Comparison of ENCODE assay signal across 8 mouse cellular contexts in genomic region chr2:152406126-152406525, GRCm38 (mm10). TPM values are rescaled to one million over a fixed set of nuclear protein-coding genes. Genes with fewer than 3 reads are reported as not detected.
A peak's percentile ranks its signal among the peaks of the same experiment; 100 is the strongest.
DNase-seq lines count a peak whose midpoint lies in the region; ATAC-seq lines count a peak whose summit lies in the region.

No protein-coding gene starts in this region.

- H3K27ac ChIP-seq in intestine, embryonic 16.5 days (ENCODE audit: low read length): peak overlapping the region; percentile 68
- peak overlapping the region; percentile 83 for H3K27ac ChIP-seq in midbrain, embryonic 10.5 days (replicated peaks)

- H3K9me3 ChIP-seq in intestine, embryonic 16.5 days (ENCODE audit: control insufficient read depth, low read length): no peaks in the 10 kb centered on the region
- no peaks in the 10 kb centered on the region for H3K9me3 ChIP-seq in midbrain, embryonic 10.5 days (replicated peaks)

- intact Hi-C loops in gastrocnemius, postnatal 36 days (cut with DNase I): no loop called here
- intact Hi-C loops in left cerebral cortex, postnatal 25 days (cut with DNase I): no loop called here

- under 1% methylated on average over 19 of the region's 19 CpGs for WGBS in intestine, embryonic 16.5 days
- under 1% methylated on average over 19 of the region's 19 CpGs for WGBS in midbrain, embryonic 10.5 days

- H3K36me3 ChIP-seq in intestine, embryonic 16.5 days (ENCODE audit: control insufficient read depth, insufficient read depth, low read length): no peaks in the 10 kb centered on the region
- no peaks in the 10 kb centered on the region for H3K36me3 ChIP-seq in midbrain, embryonic 10.5 days

- H3K27me3 ChIP-seq in intestine, embryonic 16.5 days (replicated peaks; ENCODE audit: control insufficient read depth, insufficient read depth, low read length): no peaks in the 10 kb centered on the region
- no peaks in the 10 kb centered on the region for H3K27me3 ChIP-seq in midbrain, embryonic 10.5 days (ENCODE audit: low read depth, poor library complexity, severe bottlenecking)

- DNase-seq in adrenal gland, adult 2 months: peak; percentile 98
- peak; percentile 91 for DNase-seq in embryo, embryonic 11.5 days (ENCODE audit: low read depth, low spot score)
- peak; percentile 84 to 90 for DNase-seq in gastrocnemius, postnatal 36 days
- peak; percentile 97 to 99 for DNase-seq in left cerebral cortex, postnatal 25 days (ENCODE audit: low spot score in 2 of 2)
- DNase-seq in midbrain, embryonic 10.5 days (ENCODE audit: low spot score): peak; percentile 96
- peak; percentile 93 for DNase-seq in right cerebral cortex, postnatal 4 days
- DNase-seq in yolk sac, embryonic 10.5 days (ENCODE audit: low spot score): peak; percentile 94

- H3K4me1 ChIP-seq in intestine, embryonic 16.5 days (ENCODE audit: control insufficient read depth, insufficient read depth, low read length): peaks cover 17% of the 10 kb centered on the region
- peaks cover 42% of the 10 kb centered on the region for H3K4me1 ChIP-seq in midbrain, embryonic 10.5 days

- peak overlapping the region; percentile 55 for H3K9ac ChIP-seq in intestine, embryonic 16.5 days (ENCODE audit: low read depth, low read length)

- H3K4me3 ChIP-seq in intestine, embryonic 16.5 days (ENCODE audit: low read length): peak overlapping the region; percentile 40
- H3K4me3 ChIP-seq in midbrain, embryonic 10.5 days: peak overlapping the region; percentile 52

- peak overlapping the region; percentile 65 for H3K4me2 ChIP-seq in intestine, embryonic 16.5 days (ENCODE audit: low read depth, low read length)

- peak; percentile 96 for ATAC-seq in intestine, embryonic 16.5 days

RNA-seq across cellular contexts. Expression of gene Sox12, which starts 8.3 kb away (rescaled TPM):
- total RNA-seq in adrenal gland, adult 2 months (2021): 10 to 100 TPM in 1 of 2 experiments, 1 to 10 TPM in 1; 6.2 to 11.0 TPM
- 13.7 and 15.9 TPM in 2 replicates for polyA plus RNA-seq in adrenal gland, adult 2 months (2012; rRNA removed)
- total RNA-seq in gastrocnemius, postnatal 36 days (2021): 1 to 10 TPM; 1.4 to 1.5 TPM
- polyA plus RNA-seq in intestine, embryonic 16.5 days (2015; fragmentation: Nextera tagmentation; extraction: Ambion mirVana): 3.5 and 3.6 TPM in 2 replicates
- 10 to 100 TPM; 14.0 to 15.6 TPM for total RNA-seq in left cerebral cortex, postnatal 25 days (2021)
- 8.6 and 9.2 TPM in 2 replicates for polyA plus RNA-seq in midbrain, embryonic 10.5 days (2016; fragmentation: Nextera tagmentation; extraction: Ambion mirVana)

RNA-seq across cellular contexts. Expression of gene Zcchc3, which starts 8.7 kb away (rescaled TPM):
- total RNA-seq in adrenal gland, adult 2 months (2021): 1 to 10 TPM; 5.4 to 7.8 TPM
- 3.3 and 3.7 TPM in 2 replicates for polyA plus RNA-seq in adrenal gland, adult 2 months (2012; rRNA removed)
- 1 to 10 TPM in 1 of 2 experiments, under 1 TPM in 1; 0.84 to 2.1 TPM for total RNA-seq in gastrocnemius, postnatal 36 days (2021)
- 20.7 and 21.2 TPM in 2 replicates for polyA plus RNA-seq in intestine, embryonic 16.5 days (2015; fragmentation: Nextera tagmentation; extraction: Ambion mirVana)
- 1 to 10 TPM; 9.5 to 9.9 TPM for total RNA-seq in left cerebral cortex, postnatal 25 days (2021)
- polyA plus RNA-seq in midbrain, embryonic 10.5 days (2016; fragmentation: Nextera tagmentation; extraction: Ambion mirVana): 47.7 and 49.8 TPM in 2 replicates

RNA-seq across cellular contexts. Expression of gene 6820408C15Rik, which starts 9.3 kb away (rescaled TPM):
- under 1 TPM; 0.32 to 0.35 TPM for total RNA-seq in adrenal gland, adult 2 months (2021)
- polyA plus RNA-seq in adrenal gland, adult 2 months (2012; rRNA removed): 0.07 and 0.13 TPM in 2 replicates
- total RNA-seq in gastrocnemius, postnatal 36 days (2021): not detected
- 0.54 and 0.79 TPM in 2 replicates for polyA plus RNA-seq in intestine, embryonic 16.5 days (2015; fragmentation: Nextera tagmentation; extraction: Ambion mirVana)
- 1 to 10 TPM; 2.1 to 2.2 TPM for total RNA-seq in left cerebral cortex, postnatal 25 days (2021)
- 0.99 and 1.2 TPM in 2 replicates for polyA plus RNA-seq in midbrain, embryonic 10.5 days (2016; fragmentation: Nextera tagmentation; extraction: Ambion mirVana)

RNA-seq across cellular contexts. Expression of gene Nrsn2, which starts 29.7 kb away (rescaled TPM):
- total RNA-seq in adrenal gland, adult 2 months (2021): 1 to 10 TPM; 3.9 to 5.0 TPM
- polyA plus RNA-seq in adrenal gland, adult 2 months (2012; rRNA removed): 7.4 and 8.4 TPM in 2 replicates
- total RNA-seq in gastrocnemius, postnatal 36 days (2021): not detected
- 2.5 and 2.7 TPM in 2 replicates for polyA plus RNA-seq in intestine, embryonic 16.5 days (2015; fragmentation: Nextera tagmentation; extraction: Ambion mirVana)
- 10 to 100 TPM; 73.5 to 90.0 TPM for total RNA-seq in left cerebral cortex, postnatal 25 days (2021)
- 1.3 and 3.7 TPM in 2 replicates for polyA plus RNA-seq in midbrain, embryonic 10.5 days (2016; fragmentation: Nextera tagmentation; extraction: Ambion mirVana)

RNA-seq across cellular contexts. Expression of gene Defb23, which starts 58.3 kb away (rescaled TPM):
- not detected for total RNA-seq in adrenal gland, adult 2 months (2021)
- polyA plus RNA-seq in adrenal gland, adult 2 months (2012; rRNA removed): not detected in 2 replicates
- not detected for total RNA-seq in gastrocnemius, postnatal 36 days (2021)
- not detected in 2 replicates for polyA plus RNA-seq in intestine, embryonic 16.5 days (2015; fragmentation: Nextera tagmentation; extraction: Ambion mirVana)
- not detected for total RNA-seq in left cerebral cortex, postnatal 25 days (2021)
- not detected in 2 replicates for polyA plus RNA-seq in midbrain, embryonic 10.5 days (2016; fragmentation: Nextera tagmentation; extraction: Ambion mirVana)

Comparison
In these comparisons a context has a peak if more than half of its experiments do, and no peak if none do; other contexts are left out.
1. Peak in every context shown above with its lines: DNase-seq, ATAC-seq, H3K4me3 ChIP-seq and H3K27ac ChIP-seq.